16 mouse cellular contexts compared by ENCODE assay signal in the genomic region with DNA sequence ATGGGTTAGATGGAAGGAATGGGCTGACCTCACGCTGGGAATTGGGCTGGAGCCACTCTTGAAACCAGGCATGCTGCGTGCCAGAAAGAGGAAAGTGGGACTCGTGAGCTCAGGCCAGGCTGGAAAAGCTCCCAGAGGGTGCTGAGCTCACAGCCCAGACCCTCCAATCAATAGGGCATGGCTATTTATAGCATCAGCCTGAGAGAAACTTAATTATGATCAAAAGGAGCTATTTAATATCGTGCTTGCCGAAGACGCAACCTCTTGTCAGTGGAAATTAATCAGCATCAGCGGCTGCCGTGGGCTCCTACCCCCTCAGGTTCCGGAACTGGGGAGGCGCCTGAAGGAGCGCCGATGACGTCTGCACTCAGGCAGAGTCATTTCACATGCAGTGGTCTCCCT. TPM values are rescaled to one million over a fixed set of nuclear protein-coding genes. Genes with fewer than 3 reads are reported as not detected.
A peak's percentile ranks its signal among the peaks of the same experiment; 100 is the strongest.
DNase-seq lines count a peak whose midpoint lies in the region; ATAC-seq lines count a peak whose summit lies in the region.
"Had no signal": no experiment of that assay in that cellular context is flagged by ENCODE, and none has a peak within 500 bp of the region (broad histone marks: within the 10 kb centered on the region; RNA-seq: fewer than 3 reads in every experiment).

No protein-coding gene starts in this region.

- H3K27ac ChIP-seq in hindbrain, embryonic 11.5 days (ENCODE audit: low read depth, low read length), result no peak overlapping the region
- H3K27ac ChIP-seq in hindbrain, embryonic 10.5 days, result no peak overlapping the region
- no peak overlapping the region for H3K27ac ChIP-seq in forebrain, embryonic 15.5 days (replicated peaks)
- peak overlapping the region; percentile 37; the same call in 1 of the 2 replicates for H3K27ac ChIP-seq in midbrain, embryonic 14.5 days (replicated peaks; ENCODE audit: low read depth, low read length)
- H3K27ac ChIP-seq in stomach, embryonic 16.5 days (ENCODE audit: low read length), result no peak overlapping the region
- H3K27ac ChIP-seq: embryonic facial prominence, embryonic 13.5 days; liver, embryonic 13.5 days; stomach, embryonic 15.5 days had no signal

- H3K9me3 ChIP-seq in hindbrain, embryonic 11.5 days (ENCODE audit: control insufficient read depth, low read length), result no peaks in the 10 kb centered on the region
- H3K9me3 ChIP-seq in hindbrain, embryonic 10.5 days, result no peaks in the 10 kb centered on the region
- H3K9me3 ChIP-seq in forebrain, embryonic 15.5 days, result no peaks in the 10 kb centered on the region
- no peaks in the 10 kb centered on the region for H3K9me3 ChIP-seq in midbrain, embryonic 14.5 days (ENCODE audit: control insufficient read depth, low read length)
- H3K9me3 ChIP-seq in stomach, embryonic 16.5 days (replicated peaks; ENCODE audit: control insufficient read depth, low read length), result no peaks in the 10 kb centered on the region
- H3K9me3 ChIP-seq: embryonic facial prominence, embryonic 13.5 days; liver, embryonic 13.5 days; stomach, embryonic 15.5 days had no signal

- H3K36me3 ChIP-seq in hindbrain, embryonic 11.5 days (ENCODE audit: control insufficient read depth, insufficient read depth, low read length), result no peaks in the 10 kb centered on the region
- no peaks in the 10 kb centered on the region for H3K36me3 ChIP-seq in hindbrain, embryonic 10.5 days
- no peaks in the 10 kb centered on the region for H3K36me3 ChIP-seq in forebrain, embryonic 15.5 days
- H3K36me3 ChIP-seq in midbrain, embryonic 14.5 days (ENCODE audit: control insufficient read depth, insufficient read depth, low read length), result no peaks in the 10 kb centered on the region
- H3K36me3 ChIP-seq in stomach, embryonic 16.5 days (ENCODE audit: control insufficient read depth, insufficient read depth, low read length), result no peaks in the 10 kb centered on the region
- H3K36me3 ChIP-seq: embryonic facial prominence, embryonic 13.5 days; liver, embryonic 13.5 days; stomach, embryonic 15.5 days had no signal

- peak; percentile 69 for ATAC-seq in hindbrain, embryonic 11.5 days (ENCODE audit: low FRiP score)
- ATAC-seq in forebrain, embryonic 15.5 days (replicated peaks), result peak; percentile 47
- peak; percentile 35; the same call in 1 of the 2 replicates for ATAC-seq in midbrain, embryonic 14.5 days (ENCODE audit: low FRiP score, low TSS enrichment)
- ATAC-seq in stomach, embryonic 16.5 days (ENCODE audit: insufficient read depth, low FRiP score), result 0 out of 2 replicates have a peak, but pooled peaks have one; percentile 14

- H3K9ac ChIP-seq in hindbrain, embryonic 11.5 days (ENCODE audit: low read depth, low read length), result no peak overlapping the region
- no peak overlapping the region for H3K9ac ChIP-seq in forebrain, embryonic 15.5 days (replicated peaks)
- no peak overlapping the region for H3K9ac ChIP-seq in midbrain, embryonic 14.5 days (replicated peaks; ENCODE audit: low read length)
- H3K9ac ChIP-seq in stomach, embryonic 16.5 days (ENCODE audit: low read length), result no peak overlapping the region
- H3K9ac ChIP-seq: embryonic facial prominence, embryonic 13.5 days; liver, embryonic 13.5 days; stomach, embryonic 15.5 days had no signal

- 58% methylated on average over 13 of the region's 13 CpGs for WGBS in hindbrain, embryonic 11.5 days
- WGBS in hindbrain, embryonic 10.5 days, result 68% methylated on average over 13 of the region's 13 CpGs
- WGBS in forebrain, embryonic 15.5 days, result 30% methylated on average over 13 of the region's 13 CpGs
- 45% methylated on average over 13 of the region's 13 CpGs for WGBS in midbrain, embryonic 14.5 days
- 59% methylated on average over 13 of the region's 13 CpGs for WGBS in stomach, embryonic 16.5 days

- H3K4me1 ChIP-seq in hindbrain, embryonic 11.5 days (replicated peaks; ENCODE audit: control insufficient read depth, insufficient read depth, low read length), result no peaks in the 10 kb centered on the region
- H3K4me1 ChIP-seq in hindbrain, embryonic 10.5 days (replicated peaks), result peaks cover 31% of the 10 kb centered on the region
- H3K4me1 ChIP-seq in forebrain, embryonic 15.5 days, result peaks cover 40% of the 10 kb centered on the region
- H3K4me1 ChIP-seq in midbrain, embryonic 14.5 days (ENCODE audit: control insufficient read depth, insufficient read depth, low read length), result peaks cover 22% of the 10 kb centered on the region; the same call in 1 of the 2 replicates
- H3K4me1 ChIP-seq in stomach, embryonic 16.5 days (ENCODE audit: control insufficient read depth, insufficient read depth, low read length), result no peaks in the 10 kb centered on the region
- H3K4me1 ChIP-seq: embryonic facial prominence, embryonic 13.5 days; liver, embryonic 13.5 days; stomach, embryonic 15.5 days had no signal

- H3K27me3 ChIP-seq in hindbrain, embryonic 11.5 days (ENCODE audit: control insufficient read depth, insufficient read depth, low read length), result no peaks in the 10 kb centered on the region
- H3K27me3 ChIP-seq in hindbrain, embryonic 10.5 days (ENCODE audit: insufficient read depth, poor library complexity, severe bottlenecking), result no peaks in the 10 kb centered on the region
- no peaks in the 10 kb centered on the region for H3K27me3 ChIP-seq in forebrain, embryonic 15.5 days
- no peaks in the 10 kb centered on the region for H3K27me3 ChIP-seq in midbrain, embryonic 14.5 days (ENCODE audit: control insufficient read depth, insufficient read depth, low read length)
- no peaks in the 10 kb centered on the region for H3K27me3 ChIP-seq in stomach, embryonic 16.5 days (ENCODE audit: control insufficient read depth, insufficient read depth, low read length)
- H3K27me3 ChIP-seq: embryonic facial prominence, embryonic 13.5 days; liver, embryonic 13.5 days; stomach, embryonic 15.5 days had no signal

- no peak overlapping the region for H3K4me3 ChIP-seq in hindbrain, embryonic 11.5 days (ENCODE audit: low read depth, low read length)
- H3K4me3 ChIP-seq in hindbrain, embryonic 10.5 days, result no peak overlapping the region
- H3K4me3 ChIP-seq in forebrain, embryonic 15.5 days, result no peak overlapping the region
- no peak overlapping the region for H3K4me3 ChIP-seq in midbrain, embryonic 14.5 days (replicated peaks; ENCODE audit: low read depth, low read length)
- no peak overlapping the region for H3K4me3 ChIP-seq in stomach, embryonic 16.5 days (replicated peaks; ENCODE audit: low read length)
- H3K4me3 ChIP-seq: embryonic facial prominence, embryonic 13.5 days; liver, embryonic 13.5 days; stomach, embryonic 15.5 days had no signal

- no peak overlapping the region for H3K4me2 ChIP-seq in hindbrain, embryonic 11.5 days (replicated peaks; ENCODE audit: low read depth, low read length)
- no peak overlapping the region for H3K4me2 ChIP-seq in forebrain, embryonic 15.5 days (replicated peaks)
- peak overlapping the region; percentile 7; the same call in 1 of the 2 replicates for H3K4me2 ChIP-seq in midbrain, embryonic 14.5 days (ENCODE audit: low read length)
- H3K4me2 ChIP-seq in stomach, embryonic 16.5 days (ENCODE audit: low read depth, low read length), result no peak overlapping the region
- H3K4me2 ChIP-seq: embryonic facial prominence, embryonic 13.5 days; liver, embryonic 13.5 days; stomach, embryonic 15.5 days had no signal

- no peak for DNase-seq in hindbrain, embryonic 11.5 days (ENCODE audit: low spot score)
- no peak for DNase-seq in hindbrain, embryonic 10.5 days (ENCODE audit: low spot score)
- peak; percentile 62 for DNase-seq in midbrain, embryonic 14.5 days
- no peak for DNase-seq in right cerebral cortex, postnatal 14 days
- DNase-seq in spleen, postnatal 36 days (ENCODE audit: low spot score in 2 of 2), result no peak
- DNase-seq: adrenal gland, adult 8-10 months; B cell, adult 2 months; kidney, postnatal 10 days; liver, embryonic 13.5 days; lung, postnatal 14 days; right cerebral cortex, postnatal 4 days; thymus, postnatal 36 days had no signal

RNA-seq across cellular contexts. Expression of a gene that starts 31.5 kb away (rescaled TPM):
- 2.5 and 3.0 TPM in 2 replicates for polyA plus RNA-seq in hindbrain, embryonic 11.5 days (2014; fragmentation: Nextera tagmentation; extraction: Ambion mirVana)
- 0.58 and 0.90 TPM in 2 replicates for polyA plus RNA-seq in hindbrain, embryonic 10.5 days (2016; fragmentation: Nextera tagmentation; extraction: Ambion mirVana)
- polyA plus RNA-seq in forebrain, embryonic 15.5 days (2015; fragmentation: Nextera tagmentation; extraction: Ambion mirVana), result 8.2 and 8.4 TPM in 2 replicates
- polyA plus RNA-seq in midbrain, embryonic 14.5 days (2014; fragmentation: Nextera tagmentation; extraction: Ambion mirVana), result 13.2 and 15.9 TPM in 2 replicates
- polyA plus RNA-seq in stomach, embryonic 16.5 days (2015; fragmentation: Nextera tagmentation; extraction: Ambion mirVana), result 4.8 and 5.6 TPM in 2 replicates

Comparison
In these comparisons a context has a peak if more than half of its experiments do, and no peak if none do; other contexts are left out.
1. ATAC-seq: peak in every context shown above with its lines; median percentile 69 in hindbrain, embryonic 11.5 days; 47 in forebrain, embryonic 15.5 days; 35 in midbrain, embryonic 14.5 days; 14 in stomach, embryonic 16.5 days.